9 mouse cellular contexts compared by ENCODE assay signal in the genomic region with DNA sequence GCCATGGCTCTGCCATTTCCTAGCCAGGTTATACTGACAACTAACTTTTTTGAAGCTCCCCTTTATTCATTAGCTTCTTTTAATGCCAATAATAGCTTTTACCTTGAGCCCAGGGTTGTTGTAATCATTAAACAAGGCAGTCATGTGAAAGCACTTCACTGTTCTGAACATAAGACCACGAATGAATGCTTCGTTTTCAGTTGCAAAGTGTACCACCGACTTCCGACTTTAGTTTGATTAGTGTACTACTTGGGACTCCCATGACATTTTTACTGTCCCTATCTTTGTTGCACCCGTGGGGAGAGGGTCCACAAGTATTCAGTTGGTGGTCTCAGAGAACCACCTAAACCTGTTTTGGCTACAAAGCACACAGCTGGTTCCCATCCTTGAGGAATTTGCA. TPM values are rescaled to one million over a fixed set of nuclear protein-coding genes. Genes with fewer than 3 reads are reported as not detected.
DNase-seq lines count a peak whose midpoint lies in the region; ATAC-seq and TF ChIP-seq lines count a peak whose summit lies in the region.
"Had no signal": no experiment of that assay in that cellular context is flagged by ENCODE, and none has a peak within 500 bp of the region (broad histone marks: within the 10 kb centered on the region; RNA-seq: fewer than 3 reads in every experiment).

No protein-coding gene starts in this region.

- ATAC-seq in heart, embryonic 13.5 days (ENCODE audit: extremely low read depth, insufficient number of reproducible peaks, low FRiP score, low TSS enrichment): no peak
- ATAC-seq in forebrain, embryonic 16.5 days: no peak
- ATAC-seq in midbrain, postnatal 0 days (ENCODE audit: low FRiP score): no peak
- no peak for ATAC-seq in megakaryocyte progenitor cell, adult 5-6 weeks (replicated peaks; ENCODE audit: poor library complexity)

- H3K9me3 ChIP-seq in heart, embryonic 13.5 days: no peaks in the 10 kb centered on the region
- no peaks in the 10 kb centered on the region for H3K9me3 ChIP-seq in forebrain, embryonic 16.5 days (ENCODE audit: control insufficient read depth, low read length)
- H3K9me3 ChIP-seq in midbrain, postnatal 0 days (ENCODE audit: low read length): no peaks in the 10 kb centered on the region

- peaks cover 30% of the 10 kb centered on the region for H3K4me1 ChIP-seq in heart, embryonic 13.5 days
- peaks cover 26% of the 10 kb centered on the region for H3K4me1 ChIP-seq in forebrain, embryonic 16.5 days (replicated peaks; ENCODE audit: control insufficient read depth, insufficient read depth, low read length)
- peaks cover 10% of the 10 kb centered on the region for H3K4me1 ChIP-seq in midbrain, postnatal 0 days (ENCODE audit: insufficient read depth, low read length)

- H3K4me3 ChIP-seq in heart, embryonic 13.5 days: peak overlapping the region; percentile 99
- no peak overlapping the region; the same call in 1 of the 2 replicates for H3K4me3 ChIP-seq in forebrain, embryonic 16.5 days (replicated peaks; ENCODE audit: low read length)
- H3K4me3 ChIP-seq in midbrain, postnatal 0 days (ENCODE audit: low read depth, low read length): peak overlapping the region; percentile 96; the same call in 1 of the 2 replicates

- H3K9ac ChIP-seq in heart, embryonic 13.5 days: peak overlapping the region; percentile 100
- peak overlapping the region; percentile 96; the same call in 1 of the 2 replicates for H3K9ac ChIP-seq in forebrain, embryonic 16.5 days (replicated peaks; ENCODE audit: low read depth, low read length)
- H3K9ac ChIP-seq in midbrain, postnatal 0 days (replicated peaks; ENCODE audit: low read length, poor library complexity, severe bottlenecking): no peak overlapping the region

- no peaks in the 10 kb centered on the region for H3K27me3 ChIP-seq in heart, embryonic 13.5 days (replicated peaks)
- H3K27me3 ChIP-seq in forebrain, embryonic 16.5 days (replicated peaks; ENCODE audit: control insufficient read depth, insufficient read depth, low read length): no peaks in the 10 kb centered on the region
- H3K27me3 ChIP-seq in midbrain, postnatal 0 days (ENCODE audit: insufficient read depth, low read length): no peaks in the 10 kb centered on the region

- no peak for TF ChIP-seq CTCF in midbrain, postnatal 0 days (IDR thresholded peaks at IDR 0.05)

- H3K4me2 ChIP-seq in heart, embryonic 13.5 days: peak overlapping the region; percentile 85
- peak overlapping the region; percentile 66 for H3K4me2 ChIP-seq in forebrain, embryonic 16.5 days (ENCODE audit: low read length)
- H3K4me2 ChIP-seq in midbrain, postnatal 0 days (ENCODE audit: low read depth, low read length, poor library complexity, severe bottlenecking): peak overlapping the region; percentile 77

- 26% methylated on average over 5 of the region's 5 CpGs for WGBS in heart, embryonic 13.5 days
- whole genome bisulfite sequencing in forebrain, embryonic 16.5 days: 27% methylated on average over 5 of the region's 5 CpGs
- 39% methylated on average over 5 of the region's 5 CpGs for WGBS in midbrain, postnatal 0 days

- H3K36me3 ChIP-seq in heart, embryonic 13.5 days: no peaks in the 10 kb centered on the region
- no peaks in the 10 kb centered on the region for H3K36me3 ChIP-seq in forebrain, embryonic 16.5 days (ENCODE audit: control insufficient read depth, insufficient read depth)
- H3K36me3 ChIP-seq in midbrain, postnatal 0 days (ENCODE audit: insufficient read depth, low read length): no peaks in the 10 kb centered on the region

- no peak for DNase-seq in heart, adult 8-10 months (ENCODE audit: low spot score)
- peak; percentile 16 for DNase-seq in kidney, postnatal 10 days
- no peak for DNase-seq in midbrain, postnatal 0 days (ENCODE audit: low spot score)
- DNase-seq in ovary, postnatal 36 days (ENCODE audit: low spot score): no peak
- DNase-seq in cerebellum, postnatal 10 days: no peak
- DNase-seq: gastrocnemius, postnatal 10 days had no signal

- peak overlapping the region; percentile 100 for H3K27ac ChIP-seq in heart, embryonic 13.5 days (replicated peaks)
- no peak overlapping the region for H3K27ac ChIP-seq in forebrain, embryonic 16.5 days (ENCODE audit: low read length)
- 0 out of 2 replicates have a peak overlapping the region, but pooled peaks have one; percentile 94 for H3K27ac ChIP-seq in midbrain, postnatal 0 days (ENCODE audit: low read depth, low read length)

RNA-seq across cellular contexts. Expression of gene Rdx, which starts 0.3 kb away (rescaled TPM):
- 112 and 117 TPM in 2 replicates for polyA plus RNA-seq in heart, embryonic 13.5 days (2015; fragmentation: Nextera tagmentation; extraction: Ambion mirVana)
- 10 to 100 TPM; 85.9 to 98.0 (median 89.2) TPM for total RNA-seq in heart, adult 8-10 months (2022)
- 87.8 and 109 TPM in 2 replicates for polyA plus RNA-seq in forebrain, embryonic 16.5 days (2015; fragmentation: Nextera tagmentation; extraction: Ambion mirVana)
- total RNA-seq in midbrain, postnatal 0 days (2014; rRNA removed): 53.3 and 58.1 TPM in 2 replicates
- 71.7 and 85.7 TPM in 2 replicates for polyA plus RNA-seq in midbrain, postnatal 0 days (2015; fragmentation: Nextera tagmentation; extraction: Ambion mirVana)
- 95.2 and 95.3 TPM in 2 replicates for total RNA-seq in megakaryocyte progenitor cell, adult 5-6 weeks (2015)
- 212 and 232 TPM in 2 replicates for total RNA-seq in megakaryocyte progenitor cell, adult 5-6 weeks (2017)
